In the genomic region with DNA sequence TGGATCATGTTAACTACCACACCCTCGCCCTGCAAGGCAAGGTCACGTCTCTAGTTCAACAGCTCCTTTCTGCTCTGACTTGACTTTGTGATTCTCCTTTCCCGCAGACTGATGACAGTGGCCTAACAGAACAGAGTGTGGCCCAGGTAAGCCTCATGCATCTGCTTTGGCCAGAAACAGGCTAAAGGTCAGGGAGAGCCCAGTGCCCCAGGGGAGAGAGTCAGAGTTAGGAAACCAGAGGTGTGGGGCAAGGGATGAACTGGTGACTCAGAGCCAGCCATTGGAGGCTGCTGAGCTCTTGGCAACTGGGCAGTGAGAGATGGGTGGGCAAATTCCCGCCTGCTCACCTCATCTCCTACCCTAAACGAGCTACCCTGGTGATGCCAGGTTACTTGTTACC, we compare ENCODE assay signal across 21 mouse cellular contexts. TPM values are rescaled to one million over a fixed set of nuclear protein-coding genes. Genes with fewer than 3 reads are reported as not detected.
A peak's percentile ranks its signal among the peaks of the same experiment; 100 is the strongest.
DNase-seq lines count a peak whose midpoint lies in the region; ATAC-seq and TF ChIP-seq lines count a peak whose summit lies in the region.
"Had no signal": no experiment of that assay in that cellular context is flagged by ENCODE, and none has a peak within 500 bp of the region (broad histone marks: within the 10 kb centered on the region; RNA-seq: fewer than 3 reads in every experiment).

No protein-coding gene starts in this region.

- H3K27ac ChIP-seq in embryonic facial prominence, embryonic 11.5 days (replicated peaks; ENCODE audit: low read depth, low read length), result no peak overlapping the region
- H3K27ac ChIP-seq in embryonic facial prominence, embryonic 10.5 days (replicated peaks), result no peak overlapping the region
- peak overlapping the region; percentile 29 for H3K27ac ChIP-seq in liver, postnatal 0 days (ENCODE audit: low read depth)
- H3K27ac ChIP-seq in liver, embryonic 12.5 days, result no peak overlapping the region
- H3K27ac ChIP-seq: forebrain, embryonic 13.5 days; gastrocnemius, adult 2 months; hindbrain, embryonic 12.5 days had no signal

- no peak overlapping the region for H3K4me3 ChIP-seq in embryonic facial prominence, embryonic 11.5 days (ENCODE audit: low read depth, low read length)
- H3K4me3 ChIP-seq in embryonic facial prominence, embryonic 10.5 days, result no peak overlapping the region
- H3K4me3 ChIP-seq in liver, postnatal 0 days (ENCODE audit: low read depth, low read length), result no peak overlapping the region
- no peak overlapping the region for H3K4me3 ChIP-seq in liver, embryonic 12.5 days
- H3K4me3 ChIP-seq: forebrain, embryonic 13.5 days; gastrocnemius, adult 2 months; hindbrain, embryonic 12.5 days had no signal

- no peaks in the 10 kb centered on the region for H3K9me3 ChIP-seq in embryonic facial prominence, embryonic 11.5 days (replicated peaks; ENCODE audit: control insufficient read depth, low read length)
- no peaks in the 10 kb centered on the region for H3K9me3 ChIP-seq in embryonic facial prominence, embryonic 10.5 days
- no peaks in the 10 kb centered on the region for H3K9me3 ChIP-seq in liver, postnatal 0 days (ENCODE audit: low read length)
- H3K9me3 ChIP-seq in liver, embryonic 12.5 days (replicated peaks), result no peaks in the 10 kb centered on the region
- H3K9me3 ChIP-seq: forebrain, embryonic 13.5 days; hindbrain, embryonic 12.5 days had no signal

- WGBS in embryonic facial prominence, embryonic 11.5 days, result 66% methylated on average over 5 of the region's 5 CpGs
- 77% methylated on average over 5 of the region's 5 CpGs for WGBS in embryonic facial prominence, embryonic 10.5 days
- WGBS in liver, postnatal 0 days (ENCODE audit: insufficient replicate concordance), result 69% methylated on average over 5 of the region's 5 CpGs
- WGBS in liver, embryonic 12.5 days (ENCODE audit: insufficient replicate concordance), result 57% methylated on average over 5 of the region's 5 CpGs

- DNase-seq in embryonic facial prominence, embryonic 11.5 days (ENCODE audit: low spot score), result no peak
- no peak for DNase-seq in embryonic facial prominence, embryonic 10.5 days (ENCODE audit: low spot score)
- DNase-seq in liver, postnatal 0 days, result peak; percentile 60
- peak; percentile 34 for DNase-seq in NIH3T3 (ENCODE audit: low read depth)
- DNase-seq in ovary, postnatal 14 days (ENCODE audit: low spot score), result no peak
- DNase-seq: cerebellum, adult 11-12 months; cerebellum, adult 9-10 months; cerebellum, postnatal 25 days; forebrain, postnatal 0 days; gastrocnemius, adult 2 months; gastrocnemius, postnatal 25 days; heart, postnatal 10 days; heart, postnatal 4 days; kidney, adult 8-10 months had no signal

- H3K36me3 ChIP-seq in embryonic facial prominence, embryonic 11.5 days (replicated peaks; ENCODE audit: control insufficient read depth, insufficient read depth, low read depth, low read length), result no peaks in the 10 kb centered on the region
- H3K36me3 ChIP-seq in embryonic facial prominence, embryonic 10.5 days (replicated peaks), result no peaks in the 10 kb centered on the region
- H3K36me3 ChIP-seq in liver, postnatal 0 days (replicated peaks; ENCODE audit: insufficient read depth, low read length), result no peaks in the 10 kb centered on the region
- no peaks in the 10 kb centered on the region for H3K36me3 ChIP-seq in liver, embryonic 12.5 days
- H3K36me3 ChIP-seq: hindbrain, embryonic 12.5 days had no signal

- H3K27me3 ChIP-seq in embryonic facial prominence, embryonic 11.5 days (ENCODE audit: control insufficient read depth, insufficient read depth, low read length), result no peaks in the 10 kb centered on the region
- H3K27me3 ChIP-seq in embryonic facial prominence, embryonic 10.5 days (replicated peaks; ENCODE audit: low read depth, poor library complexity, severe bottlenecking), result no peaks in the 10 kb centered on the region
- no peaks in the 10 kb centered on the region for H3K27me3 ChIP-seq in liver, postnatal 0 days (ENCODE audit: insufficient read depth, low read length)
- H3K27me3 ChIP-seq in liver, embryonic 12.5 days (replicated peaks), result peaks cover 23% of the 10 kb centered on the region
- H3K27me3 ChIP-seq: hindbrain, embryonic 12.5 days had no signal

- H3K9ac ChIP-seq in embryonic facial prominence, embryonic 11.5 days (replicated peaks; ENCODE audit: low read length), result 0 out of 2 replicates have a peak overlapping the region, but pooled peaks have one; percentile 13
- H3K9ac ChIP-seq in liver, postnatal 0 days (replicated peaks), result no peak overlapping the region
- no peak overlapping the region for H3K9ac ChIP-seq in liver, embryonic 12.5 days
- H3K9ac ChIP-seq: forebrain, embryonic 13.5 days; forebrain, postnatal 0 days; hindbrain, embryonic 12.5 days had no signal

- no peak for TF ChIP-seq CTCF in liver, postnatal 0 days (IDR thresholded peaks at IDR 0.05; ENCODE audit: low read depth)

- no peak for TF ChIP-seq EP300 in liver, postnatal 0 days (IDR thresholded peaks at IDR 0.05; ENCODE audit: low read depth)

- H3K4me2 ChIP-seq in embryonic facial prominence, embryonic 11.5 days (ENCODE audit: low read depth, low read length), result no peak overlapping the region
- no peak overlapping the region for H3K4me2 ChIP-seq in liver, postnatal 0 days (ENCODE audit: low read depth, low read length)
- no peak overlapping the region for H3K4me2 ChIP-seq in liver, embryonic 12.5 days
- H3K4me2 ChIP-seq: forebrain, embryonic 13.5 days; hindbrain, embryonic 12.5 days had no signal

- no peak for ATAC-seq in embryonic facial prominence, embryonic 11.5 days (replicated peaks; ENCODE audit: insufficient number of reproducible peaks, low FRiP score, low TSS enrichment, low read depth)
- peak; percentile 84 for ATAC-seq in liver, postnatal 0 days
- ATAC-seq in liver, embryonic 12.5 days, result no peak
- no peak for ATAC-seq in megakaryocyte, adult 5-6 weeks (ENCODE audit: poor library complexity, severe bottlenecking)
- ATAC-seq: forebrain, embryonic 13.5 days; forebrain, postnatal 0 days; hindbrain, embryonic 16.5 days; inflammation-experienced regulatory T-cells, adult 6 months; intestine, postnatal 0 days had no signal

- no peaks in the 10 kb centered on the region; the same call in 1 of the 2 replicates for H3K4me1 ChIP-seq in embryonic facial prominence, embryonic 11.5 days (ENCODE audit: control insufficient read depth, insufficient read depth, low read length)
- H3K4me1 ChIP-seq in embryonic facial prominence, embryonic 10.5 days, result peaks cover 22% of the 10 kb centered on the region
- peaks cover 6% of the 10 kb centered on the region for H3K4me1 ChIP-seq in liver, postnatal 0 days (ENCODE audit: insufficient read depth)
- H3K4me1 ChIP-seq in liver, embryonic 12.5 days, result peaks cover 21% of the 10 kb centered on the region

RNA-seq across cellular contexts. Expression of a gene that starts 7.8 kb away (rescaled TPM):
- 61.1 and 61.2 TPM in 2 replicates for polyA plus RNA-seq in embryonic facial prominence, embryonic 11.5 days (2014; fragmentation: Nextera tagmentation; extraction: Ambion mirVana)
- polyA plus RNA-seq in embryonic facial prominence, embryonic 10.5 days (2016; fragmentation: Nextera tagmentation; extraction: Ambion mirVana), result 36.2 and 37.4 TPM in 2 replicates
- 51.0 and 55.5 TPM in 2 replicates for polyA plus RNA-seq in liver, postnatal 0 days (2015; fragmentation: Nextera tagmentation; extraction: Ambion mirVana)
- polyA plus RNA-seq in liver, embryonic 12.5 days (2016; fragmentation: Nextera tagmentation; extraction: Ambion mirVana), result 25.6 and 26.7 TPM in 2 replicates
- total RNA-seq in megakaryocyte, adult 5-6 weeks (2015), result 2.0 and 4.2 TPM in 2 replicates
- total RNA-seq in megakaryocyte, adult 5-6 weeks (2017), result 0.28 and 0.92 TPM in 2 replicates
- polyA plus RNA-seq: inflammation-experienced regulatory T-cells, adult 6 months had no signal

RNA-seq across cellular contexts. Expression of a gene that starts 27.7 kb away (rescaled TPM):
- polyA plus RNA-seq in embryonic facial prominence, embryonic 11.5 days (2014; fragmentation: Nextera tagmentation; extraction: Ambion mirVana), result 30.3 and 32.5 TPM in 2 replicates
- 65.4 and 69.9 TPM in 2 replicates for polyA plus RNA-seq in embryonic facial prominence, embryonic 10.5 days (2016; fragmentation: Nextera tagmentation; extraction: Ambion mirVana)
- polyA plus RNA-seq in liver, postnatal 0 days (2015; fragmentation: Nextera tagmentation; extraction: Ambion mirVana), result 17.6 and 22.1 TPM in 2 replicates
- 26.7 and 32.4 TPM in 2 replicates for polyA plus RNA-seq in liver, embryonic 12.5 days (2016; fragmentation: Nextera tagmentation; extraction: Ambion mirVana)
- 30.0 and 32.6 TPM in 2 replicates for total RNA-seq in megakaryocyte, adult 5-6 weeks (2015)
- total RNA-seq in megakaryocyte, adult 5-6 weeks (2017), result 30.2 and 31.1 TPM in 2 replicates

RNA-seq across cellular contexts. Expression of a gene that starts 58.9 kb away (rescaled TPM):
- polyA plus RNA-seq in embryonic facial prominence, embryonic 11.5 days (2014; fragmentation: Nextera tagmentation; extraction: Ambion mirVana), result 76.0 and 76.2 TPM in 2 replicates
- 90.1 and 99.9 TPM in 2 replicates for polyA plus RNA-seq in embryonic facial prominence, embryonic 10.5 days (2016; fragmentation: Nextera tagmentation; extraction: Ambion mirVana)
- 38.3 and 38.4 TPM in 2 replicates for polyA plus RNA-seq in liver, postnatal 0 days (2015; fragmentation: Nextera tagmentation; extraction: Ambion mirVana)
- polyA plus RNA-seq in liver, embryonic 12.5 days (2016; fragmentation: Nextera tagmentation; extraction: Ambion mirVana), result 49.0 and 51.6 TPM in 2 replicates
- total RNA-seq in megakaryocyte, adult 5-6 weeks (2015), result 17.5 and 21.1 TPM in 2 replicates
- 23.9 and 37.3 TPM in 2 replicates for total RNA-seq in megakaryocyte, adult 5-6 weeks (2017)

Comparison
In these comparisons a context has a peak if more than half of its experiments do, and no peak if none do; other contexts are left out.
1. DNase-seq: peak in liver, postnatal 0 days (single experiment) and NIH3T3 (single experiment); none in embryonic facial prominence, embryonic 11.5 days (single experiment), embryonic facial prominence, embryonic 10.5 days (single experiment) and ovary, postnatal 14 days (single experiment).